Mouse (Mus musculus): ENCODE measurements around the gene Dnajb7.

Dnajb7 gene

DNA sequence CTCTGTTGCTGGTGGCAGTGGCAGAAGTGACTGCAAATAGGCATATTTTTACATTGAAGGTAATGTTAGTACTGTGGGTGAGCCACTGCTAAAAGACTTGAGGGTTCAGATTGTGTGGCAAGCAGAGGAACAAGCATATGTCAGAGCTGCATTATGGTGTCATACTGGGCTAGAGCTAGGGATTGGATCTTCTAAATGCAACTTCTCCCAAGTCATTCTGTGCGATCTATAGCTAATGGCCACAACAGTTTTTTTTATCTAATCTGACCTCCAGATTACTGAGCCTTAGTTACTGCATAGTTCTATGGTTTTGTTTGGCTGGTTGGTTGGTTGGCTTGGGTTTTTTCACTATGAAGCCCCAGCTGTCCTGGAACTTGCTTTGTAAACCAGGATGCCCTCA is at the start of gene Dnajb7:
TSS of gene Dnajb7 (minus strand) at position 101 of the 400 bp plus-strand sequence.
- no peak for DNase-seq (ENCODE audit: low read depth, low spot score)

DNA sequence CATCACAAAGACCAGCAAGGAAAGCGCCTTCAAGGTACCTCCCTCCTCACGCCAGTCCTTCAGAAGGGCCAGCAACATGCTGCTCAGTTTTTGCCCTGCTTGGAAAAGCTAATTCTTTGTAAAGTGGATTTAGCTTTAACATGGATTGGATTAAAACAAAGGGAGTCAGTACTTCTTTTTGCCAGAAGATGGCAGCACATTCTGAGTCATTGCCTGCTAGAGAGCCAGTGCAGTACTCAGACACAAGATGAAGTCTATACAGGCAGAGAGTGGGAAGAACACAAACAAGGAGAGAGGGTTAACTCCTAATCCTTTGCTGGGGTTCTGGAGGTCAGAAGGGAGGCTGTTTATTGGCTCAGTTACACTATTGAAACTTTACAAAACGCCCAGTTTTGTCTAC is 40.4 kb upstream of the Dnajb7 start:
- DNase-seq (ENCODE audit: low read depth, low spot score), result no peak

DNA sequence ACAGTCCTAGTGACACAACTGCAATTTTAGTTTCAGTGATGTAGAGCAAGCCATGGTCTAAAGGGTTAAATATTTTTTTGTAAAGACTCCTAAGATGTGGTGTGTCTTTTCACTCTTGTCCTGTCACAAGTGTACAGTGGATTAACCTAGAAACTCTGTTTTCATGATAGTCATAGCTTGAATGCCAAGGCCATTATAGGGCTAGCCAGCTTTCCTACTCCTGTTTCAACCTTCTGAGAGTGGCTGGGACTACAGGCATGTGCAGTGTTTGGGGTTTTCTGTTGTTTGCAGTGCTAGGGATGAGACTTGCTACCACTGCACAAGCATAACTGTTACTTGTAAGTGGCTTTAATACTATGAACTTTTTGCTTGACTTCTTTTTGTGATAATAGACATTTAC is 31.1 kb upstream of the Dnajb7 start:
- DNase-seq (ENCODE audit: low read depth, low spot score), result no peak

DNA sequence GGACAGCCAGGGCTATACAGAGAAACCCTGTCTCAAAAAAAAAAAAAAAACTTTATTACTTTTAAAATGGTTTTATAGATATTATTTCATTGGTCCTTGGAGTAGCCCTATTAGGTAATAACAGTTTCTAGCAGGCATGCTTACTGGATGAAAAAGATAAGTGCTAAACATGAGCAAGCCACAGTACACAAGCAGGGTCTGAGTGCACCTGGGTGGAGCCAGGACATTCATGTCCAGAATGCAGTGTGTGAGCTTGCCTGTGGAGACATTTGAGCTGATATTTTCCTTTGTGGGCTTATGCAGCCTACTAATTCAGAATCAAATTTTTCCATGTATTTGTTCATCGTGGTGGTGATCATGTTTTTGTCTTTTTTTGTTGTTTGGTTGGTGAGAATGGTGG is 30.2 kb upstream of the Dnajb7 start:
- DNase-seq (ENCODE audit: low read depth, low spot score), result no peak

DNA sequence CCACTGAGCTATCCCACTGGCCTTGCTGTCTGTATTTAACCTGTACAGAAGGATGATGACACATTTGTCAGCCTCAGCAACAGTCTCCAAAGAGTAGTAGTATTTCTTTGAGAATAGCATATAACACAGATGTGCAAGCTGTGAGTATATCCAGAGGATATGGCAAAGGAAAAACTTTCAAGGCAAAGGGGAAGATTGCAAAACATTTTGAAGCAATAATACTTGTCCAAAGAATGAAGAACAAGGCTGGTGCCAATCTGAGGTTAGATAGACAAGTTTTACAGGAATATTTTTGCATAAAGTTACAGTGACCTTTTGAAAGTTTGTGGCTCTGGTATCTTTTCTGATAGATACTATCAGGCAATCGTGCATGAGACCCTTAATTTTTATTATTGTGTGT is 23.1 kb upstream of the Dnajb7 start:
- no peak for DNase-seq (ENCODE audit: low read depth, low spot score)

DNA sequence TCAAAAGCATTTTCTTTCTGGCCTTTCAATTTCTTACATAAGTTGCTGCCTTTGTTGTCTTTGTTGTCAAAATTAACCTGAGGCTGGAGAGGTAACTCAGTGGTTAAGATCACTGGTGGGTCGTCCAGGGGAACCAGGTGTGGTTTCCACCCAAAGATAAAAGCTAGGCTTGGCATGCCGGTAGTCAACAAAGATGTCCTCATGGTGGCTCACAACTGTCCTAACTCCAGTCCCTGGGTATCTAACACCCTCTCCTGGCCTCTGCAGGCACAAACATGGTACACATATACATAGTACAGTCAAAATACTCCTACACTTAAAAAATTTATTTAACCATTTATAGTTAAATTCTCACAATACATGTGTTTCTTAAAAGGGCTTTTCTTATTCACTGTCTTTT is 19.8 kb upstream of the Dnajb7 start:
- no peak for DNase-seq (ENCODE audit: low read depth, low spot score)

DNA sequence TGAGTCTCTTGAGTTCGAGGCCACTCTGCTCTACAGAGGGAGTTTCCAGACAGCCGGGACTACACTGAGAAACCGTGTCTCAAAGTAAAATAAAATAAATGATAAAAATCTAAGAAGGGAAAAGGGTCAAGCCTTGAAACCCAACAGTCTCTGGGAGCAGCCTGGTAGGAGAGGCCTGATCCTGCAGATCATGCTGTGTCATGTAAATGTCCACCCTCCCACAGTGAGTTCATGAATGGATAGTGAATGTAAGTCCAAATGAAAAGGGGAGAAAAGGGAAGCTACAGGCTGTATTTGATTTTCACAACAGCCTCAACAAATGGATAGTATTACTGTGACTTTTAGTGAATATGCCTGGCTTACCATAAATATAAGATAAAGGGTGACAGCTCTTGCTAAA is 17.2 kb upstream of the Dnajb7 start:
- DNase-seq (ENCODE audit: low read depth, low spot score), result no peak

DNA sequence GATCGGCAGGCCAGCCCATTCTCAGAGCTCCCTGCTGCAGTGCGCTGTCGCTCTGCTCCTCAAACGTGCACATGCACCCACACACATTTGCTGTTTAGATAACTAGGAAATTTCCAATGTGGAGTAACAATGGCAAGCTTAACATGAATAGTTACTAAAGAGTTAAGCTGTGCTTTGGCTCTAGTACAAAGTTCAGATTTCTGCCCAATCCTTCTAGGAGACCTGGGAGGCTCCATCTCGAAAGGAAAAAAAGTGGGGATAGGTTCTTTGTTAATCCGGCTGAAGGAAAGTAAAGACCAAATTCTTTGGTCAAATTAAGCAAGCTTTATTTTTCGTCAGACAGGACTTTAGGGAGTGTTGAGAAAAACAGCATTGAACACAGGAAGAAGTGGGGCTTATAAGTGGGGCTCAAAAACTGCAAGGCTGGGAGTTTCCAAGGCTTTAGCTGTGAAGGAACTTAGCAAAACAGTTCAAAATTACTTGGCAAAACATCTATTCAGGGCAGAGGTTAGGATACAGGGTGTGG is 14.1 kb upstream of the Dnajb7 start:
- DNase-seq (ENCODE audit: low read depth, low spot score), result no peak

DNA sequence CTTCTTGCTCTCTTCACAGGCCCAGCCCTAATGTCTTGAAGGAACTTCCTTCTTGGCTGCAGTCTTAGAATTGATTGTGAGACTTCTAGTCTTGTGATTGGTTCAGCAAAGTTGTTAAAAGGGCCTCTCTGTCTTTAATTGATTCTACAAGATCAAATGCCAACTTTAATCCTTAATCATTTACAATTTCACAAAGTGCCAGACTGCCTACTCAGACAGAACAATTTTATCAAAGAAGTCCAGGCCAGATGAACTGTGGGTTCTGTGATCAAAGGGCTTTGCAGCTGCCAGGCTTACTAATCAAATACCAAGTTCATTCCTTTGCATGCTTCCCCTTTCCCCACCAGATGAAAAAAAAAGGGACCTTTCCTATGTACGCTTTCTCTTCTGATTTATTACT is 13.4 kb upstream of the Dnajb7 start:
- DNase-seq (ENCODE audit: low read depth, low spot score), result no peak

DNA sequence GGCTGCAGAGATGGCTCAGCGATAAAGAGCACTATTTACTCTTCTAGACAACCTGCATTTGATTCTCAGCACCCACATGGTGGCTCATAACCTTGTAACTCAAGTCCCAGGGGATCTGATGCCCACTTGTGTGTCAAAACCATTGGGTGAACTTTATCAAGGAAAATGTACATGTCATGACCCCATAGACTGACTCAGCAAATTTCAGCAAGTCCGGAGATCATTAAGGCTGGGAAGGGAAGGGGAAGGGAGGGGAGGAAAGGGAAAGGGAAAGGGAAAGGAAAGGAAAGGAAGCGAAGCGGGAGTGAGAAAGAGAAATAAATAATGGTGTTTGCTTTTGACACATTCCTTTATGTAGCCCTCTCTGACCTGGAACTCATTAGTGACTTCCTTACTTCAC is 10.0 kb upstream of the Dnajb7 start:
- DNase-seq (ENCODE audit: low read depth, low spot score), result no peak

DNA sequence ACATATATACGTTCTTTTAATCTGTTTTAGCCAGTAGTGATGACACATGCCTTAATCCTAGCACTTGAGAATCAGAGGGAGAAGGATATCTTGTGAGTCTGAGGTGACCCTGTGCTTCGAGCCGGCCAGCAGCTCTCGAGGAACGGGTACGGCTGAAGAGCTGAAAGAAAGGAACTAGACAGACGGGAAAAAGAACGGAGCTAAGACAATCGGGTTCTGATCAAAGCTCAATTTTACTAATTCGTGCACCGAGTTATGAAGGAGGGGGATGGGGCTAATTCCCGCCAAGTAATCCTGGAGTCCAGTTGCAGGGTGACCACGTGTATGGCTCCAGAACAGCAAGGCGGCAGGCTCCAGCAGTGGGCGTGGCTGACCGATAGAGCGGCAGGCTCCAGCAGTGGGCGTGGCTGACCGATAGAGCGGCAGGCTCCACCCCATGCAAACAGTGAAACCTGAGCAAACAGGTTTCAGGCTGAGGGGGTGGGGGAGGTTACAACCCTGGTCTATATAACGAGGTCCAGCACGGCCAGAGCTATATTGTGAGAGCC is 8.7 kb upstream of the Dnajb7 start:
- DNase-seq (ENCODE audit: low read depth, low spot score), result peak; percentile 48

DNA sequence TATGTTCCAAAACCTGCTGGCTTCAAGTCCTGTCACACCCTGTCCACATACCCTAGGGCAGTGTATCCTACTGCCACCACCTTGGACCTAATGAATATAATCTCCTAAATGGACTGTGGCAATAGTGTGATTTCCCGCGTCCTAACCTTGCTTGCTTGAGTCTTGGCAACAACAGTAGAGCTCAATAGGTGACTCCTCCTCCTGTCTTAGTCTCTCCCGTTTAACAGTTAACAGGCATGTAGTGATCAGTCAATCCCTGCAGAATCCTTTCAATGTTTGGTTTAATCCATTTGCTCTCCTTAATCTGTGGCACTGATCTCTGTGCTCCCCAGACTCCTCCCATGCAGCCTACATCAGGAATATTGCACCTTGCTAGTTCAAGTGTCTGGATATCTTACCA is 3.1 kb downstream of the Dnajb7 start:
- no peak for DNase-seq (ENCODE audit: low read depth, low spot score)

DNA sequence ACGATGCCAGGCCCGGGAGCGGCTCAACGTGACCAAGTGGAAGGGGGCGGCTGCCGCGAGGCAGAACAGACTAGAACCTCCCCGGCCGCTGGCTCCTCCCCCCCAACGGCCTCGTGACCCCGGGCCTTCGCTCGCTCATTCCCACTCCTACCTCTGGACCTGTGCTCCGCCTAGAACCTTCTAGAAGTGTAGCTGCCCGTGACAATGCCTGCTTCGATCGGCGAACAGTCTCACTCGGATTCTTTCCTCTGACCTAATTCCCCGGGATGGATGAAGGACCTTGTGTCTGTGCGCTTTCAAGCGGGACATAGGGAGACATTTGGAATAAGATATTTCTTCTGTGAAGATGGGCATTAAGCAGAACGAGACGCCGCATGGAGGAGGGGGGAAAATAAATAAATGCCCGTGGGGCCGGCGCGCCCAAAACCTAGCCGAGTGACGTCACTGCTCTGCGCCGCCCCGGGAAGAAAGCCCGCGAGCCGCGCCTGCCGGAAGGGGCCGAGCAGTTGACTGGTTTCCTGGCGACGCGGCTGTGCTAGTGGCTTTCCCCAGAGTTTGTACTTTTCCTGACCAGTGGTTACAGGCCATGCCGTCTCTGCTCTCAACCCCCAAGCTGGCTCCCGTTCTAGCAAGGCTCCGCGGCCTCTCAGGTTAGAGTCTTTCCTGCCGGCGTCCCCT is 8.3 kb downstream of the Dnajb7 start, which contains the start of the genes St13 and Xpnpep3:
TSS of gene St13 (minus strand) at position 440 of the 678 bp plus-strand sequence.
TSS of gene Xpnpep3 (plus strand) at position 501 of the 678 bp plus-strand sequence.
- DNase-seq (ENCODE audit: low read depth, low spot score), result peak; percentile 86

DNA sequence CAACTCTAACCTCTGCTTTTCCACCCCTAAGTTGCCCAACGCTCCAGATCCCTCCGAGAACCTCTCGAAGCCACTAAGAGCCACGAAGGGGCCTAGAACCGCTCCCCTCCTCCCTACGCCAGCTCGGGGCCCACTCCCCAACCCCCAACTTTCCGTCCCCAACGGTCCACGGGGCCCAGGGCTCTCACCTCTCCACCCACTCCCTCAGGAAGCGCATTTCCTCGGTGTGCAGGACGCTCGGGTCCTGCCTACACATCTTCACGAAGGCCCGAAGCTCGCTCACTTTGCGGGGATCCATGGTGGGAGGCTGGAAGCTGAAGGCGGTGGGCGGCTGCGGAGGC is 8.8 kb downstream of the Dnajb7 start:
- DNase-seq (ENCODE audit: low read depth, low spot score), result no peak

DNA sequence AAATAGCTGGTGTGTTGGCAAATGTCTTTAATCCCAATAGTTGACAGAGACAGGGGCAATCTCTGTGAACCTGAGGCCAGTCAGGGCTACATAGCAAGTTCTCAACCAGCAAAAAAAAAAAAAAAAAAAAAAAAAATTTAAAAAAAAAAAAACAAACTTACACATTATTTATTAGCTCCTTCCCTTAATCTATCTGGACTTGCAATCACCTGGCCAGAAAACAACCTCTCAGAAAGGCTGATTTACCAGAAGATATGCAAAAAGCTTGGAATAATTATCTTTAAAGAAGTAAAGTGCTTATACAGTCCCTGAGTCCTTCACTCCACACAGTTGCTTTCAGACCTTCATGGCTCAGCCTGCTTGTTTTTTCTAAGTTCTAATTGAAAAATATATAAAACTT is 9.9 kb downstream of the Dnajb7 start:
- no peak for DNase-seq (ENCODE audit: low read depth, low spot score)

DNA sequence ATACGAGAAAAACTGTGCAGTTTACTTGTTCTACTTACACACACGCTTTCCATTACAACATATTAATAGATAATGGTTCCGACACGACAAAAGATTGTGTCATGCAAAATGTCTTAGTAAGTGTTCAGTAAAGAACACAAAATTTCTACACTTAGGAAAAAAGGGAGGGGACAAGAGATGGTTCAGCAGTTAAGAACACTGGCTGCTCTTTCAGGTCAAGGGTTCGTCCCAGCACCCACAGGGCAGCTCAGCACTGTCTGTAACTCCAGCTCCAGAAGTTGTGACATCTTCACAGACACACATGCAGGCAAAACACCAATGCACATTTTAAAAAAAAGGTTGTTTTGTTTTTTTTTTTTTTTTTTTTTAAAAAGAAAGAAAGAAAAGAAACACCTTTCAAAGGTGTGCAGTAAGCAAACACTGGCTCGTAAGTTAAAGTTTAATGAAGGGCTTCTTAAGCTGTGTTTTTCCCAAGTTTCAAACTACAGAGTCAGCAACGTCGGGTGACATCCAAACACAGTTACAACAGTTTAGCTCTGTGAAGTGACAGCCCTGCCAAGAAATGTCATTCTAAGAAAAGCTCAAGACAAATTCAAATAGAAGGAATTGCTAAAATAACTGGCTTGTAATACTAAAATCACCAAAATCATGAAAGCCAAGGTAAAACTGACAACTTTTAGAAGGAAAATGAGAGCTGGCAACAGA is 13.7 kb downstream of the Dnajb7 start:
- no peak for DNase-seq (ENCODE audit: low read depth, low spot score)

DNA sequence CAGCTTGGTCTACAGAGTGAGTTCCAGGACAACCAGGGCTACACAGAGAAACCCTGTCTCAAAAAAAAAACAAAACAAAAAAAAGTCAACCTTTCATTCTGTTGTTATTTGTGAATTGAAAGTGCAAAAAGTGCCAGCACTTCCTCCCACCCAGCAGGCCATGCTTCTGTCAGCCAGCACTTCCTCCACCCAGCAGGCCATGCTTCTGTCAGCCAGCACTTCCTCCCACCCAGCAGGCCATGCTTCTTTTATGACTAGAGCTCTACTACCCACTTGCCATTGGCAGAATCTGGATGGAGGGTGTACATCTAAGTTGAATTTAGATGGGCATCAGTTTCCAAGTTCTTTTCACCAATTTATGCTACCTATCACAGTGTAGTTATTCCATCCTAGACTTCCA is 15.1 kb downstream of the Dnajb7 start:
- DNase-seq (ENCODE audit: low read depth, low spot score), result no peak

DNA sequence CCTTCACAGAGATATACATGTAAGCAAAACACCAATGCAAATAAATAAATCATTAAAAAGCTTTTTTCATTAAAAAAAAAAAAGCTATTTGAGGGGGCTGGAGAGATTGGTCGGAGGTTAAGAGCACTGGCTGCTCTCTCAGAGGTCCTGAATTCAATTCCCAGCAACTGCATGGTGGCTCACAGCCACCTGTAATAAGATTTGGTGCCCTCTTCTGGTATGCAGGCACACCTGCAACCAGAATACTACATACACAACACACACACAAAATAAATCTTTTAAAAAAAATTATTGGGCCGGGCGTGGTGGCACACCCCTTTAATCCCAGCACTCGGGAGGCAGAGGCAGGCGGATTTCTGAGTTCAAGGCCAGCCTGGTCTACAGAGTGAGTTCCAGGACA is 21.8 kb downstream of the Dnajb7 start:
- no peak for DNase-seq (ENCODE audit: low read depth, low spot score)

DNA sequence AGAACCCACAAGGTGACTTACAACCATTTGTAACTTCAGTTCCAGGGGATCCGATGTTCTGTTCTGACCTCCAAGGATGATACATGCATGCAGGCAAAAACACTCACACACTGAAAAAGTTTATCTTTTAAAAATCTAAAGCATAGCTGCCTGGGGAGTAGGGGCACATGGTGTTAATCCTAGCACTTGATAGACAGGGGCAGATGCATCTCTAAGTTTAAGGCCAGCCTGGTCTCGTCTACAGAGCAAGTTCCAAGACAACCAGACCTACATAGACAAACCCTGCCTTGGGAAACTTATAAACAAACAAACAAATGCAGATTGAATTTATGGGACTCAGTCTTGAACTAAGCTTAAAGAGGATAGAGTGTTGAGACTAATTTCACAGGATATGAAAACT is 29.3 kb downstream of the Dnajb7 start:
- no peak for DNase-seq (ENCODE audit: low read depth, low spot score)

DNA sequence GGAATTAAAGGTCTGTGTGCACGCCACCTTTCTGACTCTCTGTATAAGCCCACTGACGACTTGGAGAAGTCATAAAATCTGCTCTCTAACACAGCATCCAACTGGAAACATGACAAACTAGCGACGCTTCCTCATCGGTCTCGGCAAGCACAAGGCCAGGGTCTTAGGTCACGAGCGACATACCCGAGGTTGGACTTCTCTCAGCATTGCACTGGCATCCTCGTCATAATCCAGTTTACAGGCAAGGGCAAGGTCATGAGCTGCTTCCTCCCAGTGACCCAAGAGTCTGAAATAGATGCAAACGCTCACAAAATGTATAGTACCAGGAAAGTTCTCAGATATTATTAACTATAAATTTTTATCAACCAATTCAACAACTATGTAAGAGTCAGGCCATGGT is 33.5 kb downstream of the Dnajb7 start:
- no peak for DNase-seq (ENCODE audit: low read depth, low spot score)

DNA sequence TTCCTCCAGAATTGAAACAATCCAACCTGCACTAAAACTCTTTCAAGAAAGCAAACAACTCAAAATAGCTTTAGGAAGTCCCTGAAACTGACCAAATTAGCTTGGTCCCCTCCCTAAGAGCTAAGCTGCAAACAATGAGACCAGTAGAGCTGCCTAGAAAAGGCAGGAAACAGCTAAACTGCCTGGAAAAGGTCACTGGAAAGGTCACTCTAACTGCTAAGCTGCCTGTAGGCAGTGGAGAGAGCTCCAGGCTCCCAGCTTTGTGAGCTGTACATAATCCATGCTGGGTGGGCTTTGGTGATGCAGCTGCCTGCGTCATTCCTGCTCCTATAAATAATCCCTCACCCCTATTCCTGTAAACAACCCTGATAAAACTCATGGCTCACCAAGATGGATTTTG is 37.7 kb downstream of the Dnajb7 start:
- DNase-seq (ENCODE audit: low read depth, low spot score), result no peak

DNA sequence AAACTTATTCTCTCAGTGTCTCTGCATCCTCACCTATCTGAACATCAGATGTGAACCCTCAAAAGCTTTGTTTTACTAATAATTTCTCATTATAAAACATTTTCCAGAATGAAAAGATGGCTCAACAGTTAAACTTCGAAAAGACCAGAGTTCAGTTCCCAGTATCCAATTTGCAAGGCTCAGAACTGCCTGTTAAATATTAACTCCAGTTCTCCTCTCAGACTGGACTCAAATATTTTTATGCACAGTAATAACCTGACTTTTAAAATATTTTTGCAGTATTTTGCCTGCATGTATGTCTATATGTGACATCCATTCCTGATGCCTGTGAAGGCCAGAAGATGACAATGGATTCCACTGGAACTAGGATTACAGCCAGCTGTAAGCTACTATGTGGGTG is 39.5 kb downstream of the Dnajb7 start:
- DNase-seq (ENCODE audit: low read depth, low spot score), result no peak

DNA sequence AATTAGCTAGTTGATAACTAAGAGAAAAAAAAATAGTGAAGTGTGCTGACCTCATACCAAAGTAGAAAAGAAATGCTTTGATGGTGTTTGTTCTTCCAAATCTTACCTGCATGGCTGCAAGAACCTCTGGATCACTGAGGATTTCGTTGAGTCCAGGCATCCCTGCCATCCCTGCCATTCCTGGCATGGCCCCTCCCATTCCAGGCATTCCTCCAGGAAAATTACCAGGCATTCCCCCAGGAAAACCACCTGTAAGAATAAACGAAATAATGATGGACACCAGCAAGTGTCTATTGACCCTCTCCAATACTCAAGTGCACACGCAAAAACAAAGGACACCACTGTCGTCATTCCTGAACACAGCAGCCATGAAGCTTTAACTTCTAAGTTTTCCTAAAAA is 41.9 kb downstream of the Dnajb7 start:
- no peak for DNase-seq (ENCODE audit: low read depth, low spot score)
